Mouse (Mus musculus) cerebellum, adult 11-12 months (tissue): Measurements from ENCODE around the gene Slc25a11.

Experiments
- DNase-seq: peaks from one replicate; pipeline ENCODE4 v3.0.0; 2022

Slc25a11 gene

GRCm38 (mm10) chr11:70646691-70647650, at the start of gene Slc25a11, which contains the start of gene Rnf167:
TSS of gene Slc25a11 (minus strand) at chr11:70647479.
TSS of gene Rnf167 (plus strand) at chr11:70647235.
- peak; percentile 98 for DNase-seq

GRCm38 (mm10) chr11:70693504-70693903, 46.2 kb upstream of the Slc25a11 start:
- DNase-seq = no peak

GRCm38 (mm10) chr11:70689578-70689977, 42.3 kb upstream of the Slc25a11 start:
- DNase-seq = peak; percentile 39

- no peak for DNase-seq
These were observed 41.1 kb upstream of the Slc25a11 start for GRCm38 (mm10) chr11:70688372-70688771.

GRCm38 (mm10) chr11:70687601-70688199, 40.4 kb upstream of the Slc25a11 start, which contains the start of gene Camta2:
TSS of gene Camta2 (minus strand) at chr11:70688105.
- peak; percentile 87 for DNase-seq

GRCm38 (mm10) chr11:70686901-70687566, 39.8 kb upstream of the Slc25a11 start:
- peak; percentile 79 for DNase-seq

GRCm38 (mm10) chr11:70683640-70684039, 36.4 kb upstream of the Slc25a11 start:
- DNase-seq = no peak

- DNase-seq = no peak
These were observed 34.8 kb upstream of the Slc25a11 start for GRCm38 (mm10) chr11:70681897-70682581.

- no peak for DNase-seq
These were observed 33.9 kb upstream of the Slc25a11 start for GRCm38 (mm10) chr11:70681170-70681569.

- no peak for DNase-seq
These were observed 32.6 kb upstream of the Slc25a11 start for GRCm38 (mm10) chr11:70679894-70680293.

GRCm38 (mm10) chr11:70679361-70679760, 32.1 kb upstream of the Slc25a11 start:
- DNase-seq = no peak

- DNase-seq = no peak
These were observed 31.3 kb upstream of the Slc25a11 start for GRCm38 (mm10) chr11:70678576-70678975.

- no peak for DNase-seq
These were observed 30.8 kb upstream of the Slc25a11 start for GRCm38 (mm10) chr11:70678092-70678491.

GRCm38 (mm10) chr11:70674501-70674900, 27.2 kb upstream of the Slc25a11 start:
- no peak for DNase-seq

GRCm38 (mm10) chr11:70674014-70674413, 26.7 kb upstream of the Slc25a11 start:
- DNase-seq = no peak

GRCm38 (mm10) chr11:70671333-70672047, 24.2 kb upstream of the Slc25a11 start:
- DNase-seq = no peak

- no peak for DNase-seq
These were observed 23.2 kb upstream of the Slc25a11 start for GRCm38 (mm10) chr11:70670483-70670882.

- peak; percentile 83 for DNase-seq
These were observed 22.5 kb upstream of the Slc25a11 start for GRCm38 (mm10) chr11:70669582-70670345.

GRCm38 (mm10) chr11:70668771-70669505, 21.7 kb upstream of the Slc25a11 start, which contains the start of gene Spag7:
TSS of gene Spag7 (minus strand) at chr11:70669416.
- DNase-seq = peak; percentile 99

- DNase-seq = no peak
These were observed 21.1 kb upstream of the Slc25a11 start for GRCm38 (mm10) chr11:70668335-70668770.
